Comparison of ENCODE assay signal across 9 mouse cellular contexts in genomic region chr7:27163450-27163805, GRCm38 (mm10). TPM values are rescaled to one million over a fixed set of nuclear protein-coding genes. Genes with fewer than 3 reads are reported as not detected.
DNase-seq lines count a peak whose midpoint lies in the region; ATAC-seq and TF ChIP-seq lines count a peak whose summit lies in the region.
"Had no signal": no experiment of that assay in that cellular context is flagged by ENCODE, and none has a peak within 500 bp of the region (broad histone marks: within the 10 kb centered on the region; RNA-seq: fewer than 3 reads in every experiment).

No protein-coding gene starts in this region.

- no peak for ATAC-seq in forebrain, embryonic 15.5 days (replicated peaks)
- ATAC-seq in liver, embryonic 15.5 days (ENCODE audit: insufficient read depth) = no peak

- DNase-seq in heart, adult 11 months = peak; percentile 91
- no peak for DNase-seq in heart, postnatal 14 days
- DNase-seq in urinary bladder, postnatal 4 days (ENCODE audit: low spot score in 2 of 2) = no peak
- no peak for DNase-seq in T-cell, adult 2 months (ENCODE audit: low spot score)
- DNase-seq in ovary, postnatal 36 days (ENCODE audit: low spot score) = no peak
- DNase-seq: right cerebral cortex, adult 18-20 months had no signal

- no peak for TF ChIP-seq CTCF in E14TG2a.4 (conservative IDR thresholded peaks at IDR 0.05; ENCODE audit: low read length)

- peak overlapping the region; percentile 89; the same call in 1 of the 2 replicates for H3K4me3 ChIP-seq in E14TG2a.4 (replicated peaks; ENCODE audit: low read length)
- H3K4me3 ChIP-seq in forebrain, embryonic 15.5 days = 0 out of 2 replicates have a peak overlapping the region, but pooled peaks have one; percentile 90
- H3K4me3 ChIP-seq in liver, embryonic 15.5 days (replicated peaks) = peak overlapping the region; percentile 14; the same call in 1 of the 2 replicates

- H3K4me1 ChIP-seq in E14TG2a.4 (replicated peaks; ENCODE audit: low read depth, low read length) = peaks cover 89% of the 10 kb centered on the region
- peaks cover 70% of the 10 kb centered on the region for H3K4me1 ChIP-seq in forebrain, embryonic 15.5 days
- peaks cover 75% of the 10 kb centered on the region for H3K4me1 ChIP-seq in liver, embryonic 15.5 days (replicated peaks)

- H3K9me3 ChIP-seq in E14TG2a.4 (ENCODE audit: low read length) = no peaks in the 10 kb centered on the region
- H3K9me3 ChIP-seq in forebrain, embryonic 15.5 days = no peaks in the 10 kb centered on the region
- no peaks in the 10 kb centered on the region for H3K9me3 ChIP-seq in liver, embryonic 15.5 days (replicated peaks)

- H3K27ac ChIP-seq in forebrain, embryonic 15.5 days (replicated peaks) = no peak overlapping the region
- H3K27ac ChIP-seq in liver, embryonic 15.5 days (replicated peaks) = no peak overlapping the region

- H3K4me2 ChIP-seq in forebrain, embryonic 15.5 days (replicated peaks) = peak overlapping the region; percentile 85
- H3K4me2 ChIP-seq in liver, embryonic 15.5 days = peak overlapping the region; percentile 38

- no peaks in the 10 kb centered on the region for H3K27me3 ChIP-seq in E14TG2a.4 (ENCODE audit: insufficient read depth, low read length)
- H3K27me3 ChIP-seq in forebrain, embryonic 15.5 days = no peaks in the 10 kb centered on the region
- no peaks in the 10 kb centered on the region for H3K27me3 ChIP-seq in liver, embryonic 15.5 days

- WGBS in forebrain, embryonic 15.5 days = 86% methylated on average over 5 of the region's 5 CpGs
- WGBS in liver, embryonic 15.5 days (ENCODE audit: insufficient replicate concordance) = 74% methylated on average over 5 of the region's 5 CpGs

- H3K36me3 ChIP-seq in E14TG2a.4 (ENCODE audit: insufficient read depth, low read length) = peaks cover 69% of the 10 kb centered on the region
- peaks cover 21% of the 10 kb centered on the region for H3K36me3 ChIP-seq in forebrain, embryonic 15.5 days
- H3K36me3 ChIP-seq in liver, embryonic 15.5 days (replicated peaks) = peaks cover 39% of the 10 kb centered on the region

- intact Hi-C loops in heart, postnatal 14 days (cut with DNase I) = loop anchor here (2.0 to 10.0 kb wide), 3 partner anchors 15 to 321 kb away; partner anchors contain the start of genes BC024978, Rab4b, Sertad1 and Snrpa

- peak overlapping the region; percentile 7 for H3K9ac ChIP-seq in forebrain, embryonic 15.5 days (replicated peaks)
- peak overlapping the region; percentile 11; the same call in 1 of the 2 replicates for H3K9ac ChIP-seq in liver, embryonic 15.5 days

RNA-seq across cellular contexts. Expression of gene Egln2, which starts 3.2 kb away (rescaled TPM):
- total RNA-seq in heart, postnatal 14 days (2021) = 10 to 100 TPM; 60.1 to 60.6 TPM
- polyA plus RNA-seq in forebrain, embryonic 15.5 days (2015; fragmentation: Nextera tagmentation; extraction: Ambion mirVana) = 107 and 109 TPM in 2 replicates
- 29.2 and 37.3 TPM in 2 replicates for polyA plus RNA-seq in liver, embryonic 15.5 days (2015; fragmentation: Nextera tagmentation; extraction: Ambion mirVana)

RNA-seq across cellular contexts. Expression of gene Cyp2t4, which starts 9.9 kb away (rescaled TPM):
- total RNA-seq in heart, postnatal 14 days (2021) = not detected
- polyA plus RNA-seq in forebrain, embryonic 15.5 days (2015; fragmentation: Nextera tagmentation; extraction: Ambion mirVana) = 0.27 TPM in 2 replicates
- polyA plus RNA-seq in liver, embryonic 15.5 days (2015; fragmentation: Nextera tagmentation; extraction: Ambion mirVana) = not detected in 2 replicates

RNA-seq across cellular contexts. Expression of gene Rab4b, which starts 15.3 kb away (rescaled TPM):
- 10 to 100 TPM; 21.9 to 22.1 TPM for total RNA-seq in heart, postnatal 14 days (2021)
- polyA plus RNA-seq in forebrain, embryonic 15.5 days (2015; fragmentation: Nextera tagmentation; extraction: Ambion mirVana) = 79.0 and 86.9 TPM in 2 replicates
- 21.2 and 23.0 TPM in 2 replicates for polyA plus RNA-seq in liver, embryonic 15.5 days (2015; fragmentation: Nextera tagmentation; extraction: Ambion mirVana)

RNA-seq across cellular contexts. Expression of gene Gm21983, which starts 17.5 kb away (rescaled TPM):
- total RNA-seq in heart, postnatal 14 days (2021) = not detected
- not detected in 2 replicates for polyA plus RNA-seq in forebrain, embryonic 15.5 days (2015; fragmentation: Nextera tagmentation; extraction: Ambion mirVana)
- not detected in 2 replicates for polyA plus RNA-seq in liver, embryonic 15.5 days (2015; fragmentation: Nextera tagmentation; extraction: Ambion mirVana)

RNA-seq across cellular contexts. Expression of gene Mia, which starts 17.5 kb away (rescaled TPM):
- total RNA-seq in heart, postnatal 14 days (2021) = not detected
- 9.4 and 14.8 TPM in 2 replicates for polyA plus RNA-seq in forebrain, embryonic 15.5 days (2015; fragmentation: Nextera tagmentation; extraction: Ambion mirVana)
- 0.61 and 1.5 TPM in 2 replicates for polyA plus RNA-seq in liver, embryonic 15.5 days (2015; fragmentation: Nextera tagmentation; extraction: Ambion mirVana)

Comparison
In these comparisons a context has a peak if more than half of its experiments do, and no peak if none do; other contexts are left out.
1. H3K4me3 ChIP-seq: peak in every context shown above with its lines; median percentile 90 in forebrain, embryonic 15.5 days; 89 in E14TG2a.4; 14 in liver, embryonic 15.5 days.